Mouse (Mus musculus): Measurements from ENCODE around the gene Rbm12b1.
"Not testable (repeated sequence)": the region's sequence is repeated elsewhere in the genome, so short reads cannot be mapped to it uniquely, and the experiment has no call there.

The Rbm12b1 gene

DNA sequence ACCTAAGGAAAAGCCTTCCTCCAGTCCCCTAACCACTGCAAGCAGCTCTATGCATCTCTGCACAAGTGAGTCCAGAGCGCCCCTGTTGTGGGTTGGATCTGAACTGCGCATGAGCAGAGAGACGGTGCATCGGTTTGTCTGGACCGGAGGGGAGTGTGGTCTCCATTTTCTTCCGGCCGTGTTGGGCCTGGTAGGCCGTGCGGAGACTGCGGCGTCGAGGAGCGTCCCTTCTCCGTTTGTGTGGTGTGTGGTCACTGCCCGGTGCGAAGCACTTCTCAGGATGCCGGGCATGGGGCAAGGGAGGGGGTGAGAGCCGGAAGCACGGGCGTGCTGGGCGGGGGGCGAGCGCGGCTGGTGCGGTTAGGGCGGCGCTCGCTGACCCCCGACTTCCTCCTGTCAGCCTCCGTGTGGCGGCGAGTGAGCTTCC is at the start of gene Rbm12b1:
Gene Rbm12b1, plus strand, starts transcription at position 124 of the 427 bp plus-strand sequence.
- peak; percentile 68 for DNase-seq (ENCODE audit: low spot score)

DNA sequence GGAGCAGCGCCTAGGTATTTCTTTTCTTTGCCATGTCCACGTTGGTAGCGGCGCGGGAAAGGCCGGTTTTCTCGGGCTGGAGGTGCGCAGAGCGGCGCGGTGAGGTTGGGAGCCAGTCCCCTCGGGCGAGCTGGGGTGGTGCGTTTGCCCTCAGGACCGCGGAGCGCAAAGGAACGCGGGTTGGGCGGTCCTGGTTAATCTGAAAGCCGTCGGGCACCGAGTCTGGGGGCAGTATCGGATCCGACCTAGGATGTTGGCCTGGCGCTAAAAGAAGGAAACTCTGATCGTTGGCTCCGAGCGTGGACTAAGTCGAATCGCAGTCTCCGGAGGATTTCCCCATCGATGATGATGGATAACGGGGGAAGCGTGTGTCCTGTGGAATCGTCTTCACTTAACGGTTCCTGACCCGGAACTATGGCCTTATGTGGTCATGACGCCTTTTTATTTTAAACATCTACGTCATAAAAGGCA is 563 bp downstream of the Rbm12b1 start:
- DNase-seq (ENCODE audit: low spot score), result not testable (repeated sequence)

DNA sequence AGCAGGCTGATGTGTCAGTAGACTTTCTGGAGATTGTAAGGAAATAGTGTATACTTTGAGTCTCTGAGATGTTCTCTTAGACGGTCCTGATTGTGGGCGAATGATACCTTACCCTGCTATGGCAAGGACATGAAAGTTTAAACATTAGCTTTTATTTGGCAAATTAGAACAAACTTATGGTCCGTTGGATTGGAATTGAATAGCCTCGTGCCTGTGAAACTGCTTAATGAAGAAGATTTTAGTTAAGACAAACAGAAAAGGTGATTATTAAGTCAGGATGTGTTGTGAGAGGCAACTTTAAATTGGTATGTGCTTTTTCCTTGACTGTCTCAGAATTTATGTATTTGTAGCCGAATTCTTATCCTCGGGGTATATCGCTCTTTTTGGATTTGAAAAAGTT is 1.5 kb downstream of the Rbm12b1 start:
- DNase-seq (ENCODE audit: low spot score), result not testable (repeated sequence)

DNA sequence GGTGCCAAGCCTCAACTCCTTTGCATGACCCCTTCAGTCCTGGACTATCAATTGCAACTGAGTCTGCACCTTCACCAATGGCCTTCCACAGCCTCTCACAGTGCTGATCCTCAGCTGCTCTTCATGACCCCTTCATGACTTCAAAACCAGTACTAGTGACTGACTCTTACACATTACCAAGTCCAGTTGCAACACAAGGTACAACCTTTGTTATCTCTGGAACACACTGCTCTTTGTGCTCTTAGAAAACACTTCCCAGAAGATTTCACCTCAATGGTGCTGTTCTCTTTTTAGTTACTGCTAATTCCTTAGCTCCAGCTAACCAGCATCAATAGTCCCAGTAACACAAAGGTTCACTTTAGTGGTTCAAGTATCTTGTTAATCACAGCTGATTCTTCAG is 7.6 kb downstream of the Rbm12b1 start:
- no peak for DNase-seq (ENCODE audit: low spot score)

DNA sequence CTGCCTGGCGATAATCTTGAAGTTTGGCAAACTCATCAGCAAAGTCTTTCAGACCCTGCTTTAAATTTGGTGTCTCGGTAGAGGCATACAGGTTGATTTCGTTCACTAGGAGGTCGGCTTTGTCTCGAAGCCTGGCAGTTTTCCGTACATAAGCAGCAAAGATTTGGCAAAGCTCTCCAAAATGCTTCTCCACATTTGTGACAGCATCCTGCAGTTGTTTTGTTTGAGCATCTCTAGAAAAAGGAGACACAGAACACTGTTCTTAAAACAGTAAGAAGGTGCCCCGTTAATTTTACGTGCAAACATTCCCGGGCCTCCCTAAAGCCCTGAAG is 30.9 kb downstream of the Rbm12b1 start:
- peak; percentile 47 for DNase-seq (ENCODE audit: low spot score)

DNA sequence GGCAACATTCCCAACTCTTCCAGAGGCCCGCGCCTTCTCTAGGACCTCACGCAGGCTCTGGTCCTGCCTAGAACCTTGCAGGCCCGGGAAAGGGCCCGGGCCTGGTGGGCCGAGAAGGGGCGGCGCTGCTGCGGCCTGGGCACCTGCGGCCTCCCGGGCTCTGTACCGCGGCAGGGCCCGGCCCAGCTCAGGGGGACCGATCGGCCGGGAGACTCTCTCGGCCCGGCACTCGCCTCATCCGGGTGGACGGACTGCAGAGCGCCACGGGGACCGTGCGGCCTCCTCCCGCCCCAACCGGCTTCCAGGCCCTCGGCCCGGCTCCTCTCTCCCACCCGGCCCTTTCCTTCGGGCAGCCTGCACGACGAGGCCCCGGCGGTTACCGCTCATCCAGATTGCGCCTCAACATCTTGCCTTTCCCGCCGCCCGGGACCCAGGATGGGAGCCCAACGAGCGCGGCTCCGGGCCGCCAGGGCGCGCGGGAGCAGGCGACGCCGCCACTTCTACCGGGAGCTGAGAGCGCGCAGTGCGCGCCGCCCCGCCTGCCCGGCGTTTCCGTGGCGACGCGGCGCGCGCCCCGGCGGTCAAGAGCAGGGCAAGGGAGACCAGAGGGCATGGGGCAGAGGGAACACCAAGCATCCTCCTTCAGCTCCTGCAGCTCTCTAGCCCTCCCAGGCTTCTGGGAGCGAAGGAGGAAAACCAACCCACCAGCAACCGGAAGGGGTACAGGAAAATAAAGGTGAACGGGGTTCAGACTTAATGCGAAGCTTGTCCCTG is 31.4 kb downstream of the Rbm12b1 start, which contains the start of gene Fam92a:
Gene Fam92a, minus strand, starts transcription at position 698 of the 774 bp plus-strand sequence.
- DNase-seq (ENCODE audit: low spot score), result peak; percentile 58

DNA sequence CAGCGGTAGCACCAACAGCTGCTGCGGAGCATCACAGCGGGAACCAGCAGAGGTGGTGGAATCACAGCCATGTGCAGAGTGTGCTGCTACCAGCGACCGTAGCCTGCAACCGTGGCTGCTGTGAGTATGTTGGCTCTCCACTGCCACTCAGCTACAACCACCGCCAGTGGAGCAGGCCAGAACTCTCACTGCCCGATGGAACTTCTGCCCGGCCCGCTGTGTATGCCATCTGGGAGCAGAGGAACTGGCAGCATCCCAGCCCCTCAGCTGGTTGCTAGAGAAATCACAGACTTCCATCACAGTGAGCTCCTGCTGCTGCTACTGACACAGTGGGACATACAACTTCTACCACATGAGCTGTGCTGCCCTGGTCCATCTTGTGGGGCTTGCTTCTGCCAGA is 38.9 kb downstream of the Rbm12b1 start:
- no peak for DNase-seq (ENCODE audit: low spot score)
